Mouse (Mus musculus) hindbrain, postnatal 0 days (tissue): ENCODE measurements at regions not wholly inside any gene's neighbourhood (a gene's known extent, or its start where the extent isn't known, plus 50 kb on each side); places are given as distances from the start of the nearest gene placed in this dataset.

Source experiments
- ATAC-seq: fragments of 200-750 bp; cut with Nextera tagmentation; 2 replicates; pipeline ENCODE4 v1.8.0; 2017; ENCODE audit warnings: mild to moderate bottlenecking, moderate TSS enrichment, moderate library complexity
- DNase-seq: peaks from one replicate; pipeline ENCODE4 v3.0.0-alpha.2; 2015; ENCODE audit warnings: low spot score
- H3K27ac ChIP-seq: fragments of 300-500 bp; sonication (generic); 2 replicates; pipeline ENCODE4 v1.5.1; 2014; ENCODE audit warnings: mild to moderate bottlenecking
- H3K27me3 ChIP-seq: fragments of 300-500 bp; sonication (generic); 2 replicates; pipeline ENCODE4 v1.6.1; 2014; ENCODE audit warnings: low read length, mixed read lengths; ENCODE audit not compliant: insufficient read depth
- H3K36me3 ChIP-seq: fragments of 300-500 bp; sonication (generic); 2 replicates; pipeline ENCODE4 v1.6.1; 2014; ENCODE audit warnings: low read length, mixed read lengths; ENCODE audit not compliant: insufficient read depth
- H3K4me1 ChIP-seq: fragments of 300-500 bp; sonication (generic); 2 replicates; pipeline ENCODE4 v1.6.1; 2014; ENCODE audit warnings: antibody characterized with exemption, low read length, mixed read lengths; ENCODE audit not compliant: insufficient read depth
- H3K4me2 ChIP-seq: fragments of 300-500 bp; sonication (generic); 2 replicates; pipeline ENCODE4 v1.6.1; 2014; ENCODE audit warnings: low read depth, mild to moderate bottlenecking, low read length, moderate library complexity, mixed read lengths
- H3K4me3 ChIP-seq: fragments of 300-500 bp; sonication (generic); 2 replicates; pipeline ENCODE4 v1.5.1; 2014; ENCODE audit warnings: low read length
- H3K9ac ChIP-seq: fragments of 300-500 bp; sonication (generic); replicated peaks from 2 replicates; pipeline ENCODE4 v1.6.1; 2014; ENCODE audit warnings: mild to moderate bottlenecking, low read length, moderate library complexity, mixed read lengths
- H3K9me3 ChIP-seq: fragments of 300-500 bp; sonication (generic); 2 replicates; pipeline ENCODE4 v1.6.1; 2016; ENCODE audit warnings: low read length, mixed read lengths
- CTCF ChIP-seq: IDR thresholded peaks from 2 replicates; pipeline ENCODE4 v1.5.1; 2016; ENCODE audit warnings: antibody characterized with exemption, control low read depth, low read depth
- WGBS: fragments of 180-500 bp; shearing (Covaris S2); extraction: QIAGEN DNeasy Blood & Tissue Kit; methylation state at CpG from one replicate; pipeline ENCODE4 v1.1.7; 2014; 5-methylcytosine and 5-hydroxymethylcytosine counted together

DNA sequence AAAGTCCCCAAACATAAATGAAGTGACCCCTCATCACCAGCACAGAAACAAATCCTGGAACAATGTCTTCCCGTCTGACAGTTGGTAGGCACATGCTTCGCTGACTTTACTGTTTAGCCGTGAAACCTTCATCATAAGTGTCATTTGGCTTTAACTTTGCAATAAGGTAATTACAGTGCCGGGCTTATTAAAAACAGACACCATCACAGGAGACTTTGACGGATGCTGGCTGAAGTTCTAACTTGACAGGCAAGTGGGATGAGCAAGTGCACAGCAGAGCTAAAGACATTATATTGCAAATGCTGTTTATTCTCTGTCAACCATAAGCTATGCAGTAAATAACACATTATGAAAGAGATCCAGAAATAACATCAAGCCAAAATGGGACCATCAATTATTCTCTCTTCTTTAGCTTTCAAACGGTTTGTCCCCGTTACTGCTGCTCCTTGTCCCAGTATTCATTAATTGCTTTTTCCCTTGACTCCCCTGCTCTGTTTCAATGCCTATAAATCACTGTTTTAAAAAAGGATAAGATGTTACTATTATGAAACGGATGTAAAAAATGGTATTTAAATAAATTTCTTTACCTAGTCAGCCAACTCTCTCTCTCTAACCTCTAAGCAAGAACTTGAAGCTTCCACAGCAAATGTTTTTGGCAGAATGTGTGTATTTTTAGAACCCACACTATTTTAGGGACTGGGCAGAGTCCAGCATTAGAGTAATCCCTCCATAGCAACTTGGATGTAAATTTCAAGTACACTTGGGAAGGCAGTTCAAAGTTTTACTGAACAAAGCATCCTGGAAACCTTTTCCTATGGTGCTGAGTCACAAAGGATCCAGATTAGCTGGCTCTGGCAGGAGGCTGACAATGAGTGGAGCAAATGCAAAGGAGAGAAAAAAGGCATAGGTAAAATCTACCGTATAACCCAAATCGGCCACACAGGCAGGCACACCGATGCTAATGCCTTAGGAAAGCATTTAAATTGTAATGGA is 464.4 kb downstream of the Rps29 start:
- TF ChIP-seq CTCF: no peak

GRCm38 (mm10) chr12:68688262-68688661 is 470.7 kb downstream of the Rps29 start:
- 81% methylated on average over 3 of the region's 3 CpGs for WGBS
- no peaks in the 10 kb centered on the region for H3K9me3 ChIP-seq
- ATAC-seq (no peak), DNase-seq (no peak)
- H3K9ac ChIP-seq: no peak overlapping the region
- H3K4me3 ChIP-seq: no peak overlapping the region
- H3K4me1 ChIP-seq: no peaks in the 10 kb centered on the region
- no peak overlapping the region for H3K27ac ChIP-seq
- H3K36me3 ChIP-seq: no peaks in the 10 kb centered on the region
- no peaks in the 10 kb centered on the region for H3K27me3 ChIP-seq
- no peak for TF ChIP-seq CTCF
- no peak overlapping the region for H3K4me2 ChIP-seq

More for the DNA sequence above, 464.4 kb downstream of the Rps29 start:
- Histone ChIP-seq H3K9ac (no peak overlapping the region), H3K27ac (no peak overlapping the region), H3K9me3 (no peaks in the 10 kb centered on the region), H3K4me3 (no peak overlapping the region), H3K36me3 (no peaks in the 10 kb centered on the region), H3K4me1 (no peaks in the 10 kb centered on the region), H3K4me2 (no peak overlapping the region), H3K27me3 (no peaks in the 10 kb centered on the region)
- DNase-seq: peak; percentile 49
- ATAC-seq: 0 out of 2 replicates have a peak, but pooled peaks have one; percentile 56
- 44% methylated on average over 11 of the region's 11 CpGs for WGBS

GRCm38 (mm10) chr12:68683897-68684296 is 475.1 kb downstream of the Rps29 start:
- no peak for TF ChIP-seq CTCF
- H3K4me1 ChIP-seq: no peaks in the 10 kb centered on the region
- no peak overlapping the region for H3K9ac ChIP-seq
- no peaks in the 10 kb centered on the region for H3K27me3 ChIP-seq
- no peak overlapping the region for H3K27ac ChIP-seq
- H3K36me3 ChIP-seq: no peaks in the 10 kb centered on the region
- DNase-seq (no peak), ATAC-seq (no peak)
- no peaks in the 10 kb centered on the region for H3K9me3 ChIP-seq
- H3K4me3 ChIP-seq: no peak overlapping the region
- no peak overlapping the region for H3K4me2 ChIP-seq
- whole genome bisulfite sequencing: 61% methylated on average over 1 of the region's 1 CpGs

DNA sequence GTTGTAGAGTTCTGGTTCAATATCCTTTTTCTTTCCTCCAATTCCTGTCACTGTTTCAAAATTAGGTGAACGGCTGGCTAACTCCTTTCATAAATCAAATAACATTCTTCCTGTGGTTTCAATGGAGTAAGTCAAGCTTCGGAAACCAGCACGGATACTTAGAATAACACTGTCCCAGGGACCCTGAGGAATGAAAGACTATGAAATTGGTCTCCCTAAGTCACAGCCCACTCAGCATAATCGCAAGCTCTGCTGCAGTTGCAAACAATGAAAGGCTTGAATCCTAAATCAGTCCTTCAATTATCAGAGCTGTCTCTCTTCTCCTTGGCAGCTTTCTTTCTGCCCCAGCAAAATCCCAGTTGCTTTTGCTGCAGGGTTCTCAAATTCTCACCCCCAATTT is 475.8 kb downstream of the Rps29 start:
- no peaks in the 10 kb centered on the region for H3K36me3 ChIP-seq
- no peaks in the 10 kb centered on the region for H3K9me3 ChIP-seq
- H3K9ac ChIP-seq: no peak overlapping the region
- H3K27ac ChIP-seq: 0 out of 2 replicates have a peak overlapping the region, but pooled peaks have one; percentile 20
- no peak overlapping the region for H3K4me2 ChIP-seq
- H3K4me1 ChIP-seq: no peaks in the 10 kb centered on the region
- H3K4me3 ChIP-seq: no peak overlapping the region
- TF ChIP-seq CTCF: no peak
- peak; percentile 64 for ATAC-seq
- peak; percentile 52 for DNase-seq
- H3K27me3 ChIP-seq: no peaks in the 10 kb centered on the region
- WGBS: 13% methylated on average over 4 of the region's 4 CpGs

DNA sequence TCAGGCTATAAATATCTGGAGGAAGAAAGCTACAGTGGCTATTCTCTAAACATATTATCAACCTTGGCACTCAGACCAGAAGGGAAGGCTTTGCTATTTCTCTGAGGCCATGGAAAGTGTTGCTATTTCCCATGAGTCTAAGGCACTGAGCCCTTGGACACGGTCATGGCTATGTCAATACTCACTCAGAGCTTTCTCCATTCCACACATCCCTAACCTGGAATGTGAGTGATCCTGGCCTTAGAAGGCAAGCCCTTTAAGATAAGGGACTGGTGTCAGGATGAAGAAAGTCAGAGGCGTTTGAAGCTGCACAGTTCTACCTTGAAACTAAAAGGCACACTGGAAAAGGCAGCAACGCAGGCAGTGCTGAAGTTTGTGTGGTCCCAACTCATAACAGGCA is 478.3 kb downstream of the Rps29 start:
- 88% methylated on average over 3 of the region's 3 CpGs for WGBS
- Histone ChIP-seq H3K4me3 (no peak overlapping the region), H3K4me1 (no peaks in the 10 kb centered on the region), H3K27me3 (no peaks in the 10 kb centered on the region), H3K4me2 (no peak overlapping the region), H3K9me3 (no peaks in the 10 kb centered on the region), H3K27ac (no peak overlapping the region), H3K9ac (no peak overlapping the region), H3K36me3 (no peaks in the 10 kb centered on the region)
- no peak for TF ChIP-seq CTCF
- no peak for ATAC-seq
- DNase-seq: no peak

- ATAC-seq (no peak; the same call in 1 of the 2 replicates), DNase-seq (no peak)
- TF ChIP-seq CTCF: no peak
- Histone ChIP-seq H3K9ac (no peak overlapping the region), H3K36me3 (no peaks in the 10 kb centered on the region), H3K4me2 (no peak overlapping the region), H3K27me3 (no peaks in the 10 kb centered on the region), H3K4me1 (no peaks in the 10 kb centered on the region), H3K9me3 (no peaks in the 10 kb centered on the region), H3K27ac (no peak overlapping the region), H3K4me3 (no peak overlapping the region)
- 85% methylated on average over 16 of the region's 16 CpGs for WGBS
These were observed 482.8 kb downstream of the Rps29 start for GRCm38 (mm10) chr12:68676096-68676775.

GRCm38 (mm10) chr12:68672011-68672410 is 487.0 kb downstream of the Rps29 start:
- no peaks in the 10 kb centered on the region for H3K27me3 ChIP-seq
- no peak for ATAC-seq
- no peak overlapping the region for H3K9ac ChIP-seq
- no peak overlapping the region for H3K4me2 ChIP-seq
- DNase-seq: no peak
- H3K27ac ChIP-seq: no peak overlapping the region
- no peaks in the 10 kb centered on the region for H3K9me3 ChIP-seq
- 81% methylated on average over 3 of the region's 3 CpGs for WGBS
- no peaks in the 10 kb centered on the region for H3K36me3 ChIP-seq
- H3K4me1 ChIP-seq: no peaks in the 10 kb centered on the region
- TF ChIP-seq CTCF: no peak
- no peak overlapping the region for H3K4me3 ChIP-seq
